Mouse (Mus musculus) myocyte (in vitro differentiated cells): ENCODE measurements around the gene Tmem230.

Experiments
- CEBPB ChIP-seq: IDR thresholded peaks from 2 replicates; pipeline ENCODE4 v1.6.1; 2011; ENCODE audit warnings: mild to moderate bottlenecking, moderate library complexity; ENCODE audit not compliant: poor library complexity, insufficient read depth, severe bottlenecking
- E2F4 ChIP-seq: IDR thresholded peaks from one replicate; pipeline ENCODE4 v1.6.1; 2011; ENCODE audit warnings: mild to moderate bottlenecking, control low read depth, moderate library complexity; ENCODE audit not compliant: insufficient read depth
- MAX ChIP-seq: IDR thresholded peaks from one replicate; pipeline ENCODE4 v1.6.1; 2011; ENCODE audit warnings: low read depth, mild to moderate bottlenecking, control low read depth
- MYOD1 ChIP-seq, 3 experiments: IDR thresholded peaks; one replicate each; pipeline ENCODE4 v1.6.1; 2011; ENCODE audit warnings: control low read depth in 2 of 3, low read depth in 2 of 3, mild to moderate bottlenecking in 2 of 3, moderate library complexity in 1 of 3; ENCODE audit not compliant: insufficient read length in 2 of 3, control insufficient read depth in 1 of 3
- MYOG ChIP-seq, 3 experiments: IDR thresholded peaks; one replicate each; pipeline ENCODE4 v1.6.1; 2011; ENCODE audit warnings: control low read depth in 2 of 3, low read depth in 2 of 3, mild to moderate bottlenecking in 2 of 3; ENCODE audit not compliant: insufficient read length in 2 of 3, control insufficient read depth in 1 of 3, insufficient read depth in 1 of 3
- POLR2A ChIP-seq: IDR thresholded peaks from one replicate; pipeline ENCODE4 v1.6.1; 2011; ENCODE audit warnings: low read depth, mild to moderate bottlenecking, control low read depth, moderate library complexity; ENCODE audit not compliant: insufficient read length
- POLR2AphosphoS2 ChIP-seq: IDR thresholded peaks from one replicate; pipeline ENCODE4 v1.6.1; 2011; ENCODE audit warnings: low read depth, control low read depth; ENCODE audit not compliant: insufficient read length
- SRF ChIP-seq: IDR thresholded peaks from one replicate; pipeline ENCODE4 v1.6.1; 2011; ENCODE audit warnings: low read depth; ENCODE audit not compliant: control insufficient read depth, insufficient read length
- TCF12 ChIP-seq: IDR thresholded peaks from one replicate; pipeline ENCODE4 v1.6.1; 2011; ENCODE audit warnings: mild to moderate bottlenecking, control low read depth; ENCODE audit not compliant: poor library complexity, insufficient read depth, severe bottlenecking
- TCF3 ChIP-seq: IDR thresholded peaks from one replicate; pipeline ENCODE4 v1.6.1; 2011; ENCODE audit warnings: low read depth, control low read depth; ENCODE audit not compliant: insufficient read length
- USF1 ChIP-seq: IDR thresholded peaks from one replicate; pipeline ENCODE4 v1.6.1; 2011; ENCODE audit warnings: low read depth, mild to moderate bottlenecking, control low read depth, moderate library complexity

GRCm38 (mm10) chr2:132232413-132232945 is 15.1 kb downstream of the Tmem230 start:
- TF ChIP-seq USF1 (no peak), MAX (no peak), POLR2A (no peak), POLR2AphosphoS2 (no peak), TCF3 (no peak), TCF12 (no peak), E2F4 (no peak), MYOG (IDR thresholded peaks at IDR 0.05; ENCODE audit: control insufficient read depth in 1 of 3, insufficient read depth in 1 of 3, insufficient read length in 2 of 3, low read depth in 2 of 3) (no peak), MYOD1 (IDR thresholded peaks at IDR 0.05; ENCODE audit: control insufficient read depth in 1 of 3, insufficient read length in 2 of 3, low read depth in 2 of 3) (no peak), SRF (no peak), CEBPB (no peak)
